Mouse (Mus musculus) kidney, embryonic 14.5 days (tissue): ENCODE data around the gene Adgrg5. TPM values are rescaled to one million over a fixed set of nuclear protein-coding genes. Genes with fewer than 3 reads are reported as not detected.

Source experiments
- ATAC-seq: fragments of 200-750 bp; cut with Nextera tagmentation; 2 replicates; pipeline ENCODE4 v1.8.0; 2017; ENCODE audit warnings: moderate number of reproducible peaks, mild to moderate bottlenecking, moderate TSS enrichment, moderate library complexity; ENCODE audit not compliant: low FRiP score, low TSS enrichment
- H3K27ac ChIP-seq: fragments of 300-500 bp; sonication (generic); 2 replicates; pipeline ENCODE4 v1.5.1; 2014; ENCODE audit warnings: low read depth, mild to moderate bottlenecking, low read length, moderate library complexity, mixed read lengths
- H3K27me3 ChIP-seq: fragments of 300-500 bp; sonication (generic); 2 replicates; pipeline ENCODE4 v1.6.1; 2014; ENCODE audit warnings: mild to moderate bottlenecking, low read length; ENCODE audit not compliant: control insufficient read depth, insufficient read depth
- H3K36me3 ChIP-seq: fragments of 300-500 bp; sonication (generic); 2 replicates; pipeline ENCODE4 v1.6.1; 2014; ENCODE audit warnings: low read length, mixed read lengths; ENCODE audit not compliant: control insufficient read depth, insufficient read depth
- H3K4me1 ChIP-seq: fragments of 300-500 bp; sonication (generic); 2 replicates; pipeline ENCODE4 v1.6.1; 2014; ENCODE audit warnings: low read length, mixed read lengths; ENCODE audit not compliant: control insufficient read depth, insufficient read depth
- H3K4me2 ChIP-seq: fragments of 300-500 bp; sonication (generic); replicated peaks from 2 replicates; pipeline ENCODE4 v1.6.1; 2014; ENCODE audit warnings: low read depth, mild to moderate bottlenecking, low read length
- H3K4me3 ChIP-seq: fragments of 300-500 bp; sonication (generic); 2 replicates; pipeline ENCODE4 v1.5.1; 2014; ENCODE audit warnings: mild to moderate bottlenecking, low read length
- H3K9ac ChIP-seq: fragments of 300-500 bp; sonication (generic); 2 replicates; pipeline ENCODE4 v1.6.1; 2014; ENCODE audit warnings: low read depth, mild to moderate bottlenecking, low read length, moderate library complexity
- H3K9me3 ChIP-seq: fragments of 300-500 bp; sonication (generic); 2 replicates; pipeline ENCODE4 v1.6.1; 2016; ENCODE audit warnings: low read length; ENCODE audit not compliant: control insufficient read depth
- WGBS: fragments of 180-500 bp; shearing (Covaris S2); extraction: QIAGEN DNeasy Blood & Tissue Kit; methylation state at CpG from one replicate; pipeline ENCODE4 v1.1.7; 2014; 5-methylcytosine and 5-hydroxymethylcytosine counted together
- polyA plus RNA-seq: library from polyadenylated mRNA; unstranded; fragments of >200 nt; fragmentation: Nextera tagmentation; extraction: Ambion mirVana; gene quantifications from 2 replicates; pipeline ENCODE4 v1.2.1, GENCODE M21; 2014

Adgrg5 gene
- polyA plus RNA-seq, 1 experiment from 2014 or later, result not detected

DNA sequence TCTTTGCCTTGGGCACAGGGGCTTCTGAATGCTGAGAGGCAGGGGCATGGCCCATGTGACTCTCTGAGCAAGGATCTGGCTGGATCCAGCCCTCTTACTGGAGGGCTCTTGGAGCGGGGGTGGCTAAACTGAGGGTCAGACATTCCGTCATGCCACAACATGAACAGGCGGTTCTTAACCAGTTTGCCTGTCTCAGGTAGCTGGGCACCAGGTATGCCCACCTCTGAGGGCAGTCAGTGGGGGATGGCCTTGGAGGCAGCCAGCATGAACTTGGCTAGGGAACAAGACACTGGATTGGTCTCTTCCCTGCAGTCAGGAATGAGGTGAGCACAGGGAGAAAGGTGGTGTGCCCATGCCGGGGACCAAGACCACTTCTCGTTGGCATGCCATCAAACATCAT is 56.7 kb downstream of the Adgrg5 start:
- ATAC-seq, result 0 out of 2 replicates have a peak, but pooled peaks have one; percentile 10
- Histone ChIP-seq H3K4me2 (no peak overlapping the region), H3K4me3 (no peak overlapping the region), H3K27ac (peak overlapping the region; percentile 66; the same call in 1 of the 2 replicates), H3K36me3 (no peaks in the 10 kb centered on the region), H3K27me3 (0 out of 2 replicates have a peak, but pooled peaks cover 3% of the 10 kb centered on the region), H3K4me1 (peaks cover 25% of the 10 kb centered on the region), H3K9ac (no peak overlapping the region), H3K9me3 (no peaks in the 10 kb centered on the region)
- 71% methylated on average over 5 of the region's 5 CpGs for WGBS

DNA sequence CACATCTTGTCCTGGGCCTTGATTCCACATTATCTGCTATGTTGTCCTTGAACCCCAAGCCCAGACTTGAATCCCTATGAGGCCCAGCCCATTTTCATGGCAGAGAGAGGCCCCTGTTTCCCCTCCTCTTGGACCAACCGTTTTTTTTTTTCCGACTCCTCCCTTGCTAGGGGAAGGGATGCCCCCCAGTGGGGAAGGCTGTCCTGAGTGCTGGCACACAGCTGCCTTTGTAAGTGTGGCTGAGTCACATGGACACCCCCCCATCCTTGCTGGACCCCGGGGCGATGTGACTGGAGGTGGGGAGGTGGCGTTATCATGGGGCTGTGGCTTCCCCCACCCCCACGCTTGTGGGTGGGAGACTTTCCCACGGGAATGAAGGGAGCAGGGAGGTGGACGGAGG is 57.5 kb downstream of the Adgrg5 start:
- Histone ChIP-seq H3K9ac (no peak overlapping the region), H3K9me3 (no peaks in the 10 kb centered on the region), H3K36me3 (no peaks in the 10 kb centered on the region), H3K27me3 (0 out of 2 replicates have a peak, but pooled peaks cover 3% of the 10 kb centered on the region), H3K27ac (peak overlapping the region; percentile 66; the same call in 1 of the 2 replicates), H3K4me3 (no peak overlapping the region), H3K4me1 (peaks cover 26% of the 10 kb centered on the region), H3K4me2 (no peak overlapping the region)
- ATAC-seq, result no peak
- 54% methylated on average over 8 of the region's 8 CpGs for WGBS

- Histone ChIP-seq H3K36me3 (no peaks in the 10 kb centered on the region), H3K4me3 (no peak overlapping the region), H3K27ac (no peak overlapping the region), H3K4me1 (peaks cover 26% of the 10 kb centered on the region), H3K9me3 (no peaks in the 10 kb centered on the region), H3K4me2 (no peak overlapping the region), H3K27me3 (0 out of 2 replicates have a peak, but pooled peaks cover 3% of the 10 kb centered on the region), H3K9ac (no peak overlapping the region)
- ATAC-seq, result no peak
- WGBS, result 71% methylated on average over 7 of the region's 7 CpGs
These were observed 58.4 kb downstream of the Adgrg5 start for GRCm38 (mm10) chr8:94981848-94982247.

- Histone ChIP-seq H3K27me3 (0 out of 2 replicates have a peak, but pooled peaks cover 3% of the 10 kb centered on the region), H3K9me3 (no peaks in the 10 kb centered on the region), H3K27ac (peak overlapping the region; percentile 5; the same call in 1 of the 2 replicates), H3K4me1 (peaks cover 22% of the 10 kb centered on the region), H3K9ac (no peak overlapping the region), H3K4me2 (no peak overlapping the region; the same call in 1 of the 2 replicates), H3K4me3 (no peak overlapping the region), H3K36me3 (no peaks in the 10 kb centered on the region)
- WGBS, result 19% methylated on average over 5 of the region's 5 CpGs
- no peak for ATAC-seq
These were observed 59.7 kb downstream of the Adgrg5 start for GRCm38 (mm10) chr8:94983146-94983545.

DNA sequence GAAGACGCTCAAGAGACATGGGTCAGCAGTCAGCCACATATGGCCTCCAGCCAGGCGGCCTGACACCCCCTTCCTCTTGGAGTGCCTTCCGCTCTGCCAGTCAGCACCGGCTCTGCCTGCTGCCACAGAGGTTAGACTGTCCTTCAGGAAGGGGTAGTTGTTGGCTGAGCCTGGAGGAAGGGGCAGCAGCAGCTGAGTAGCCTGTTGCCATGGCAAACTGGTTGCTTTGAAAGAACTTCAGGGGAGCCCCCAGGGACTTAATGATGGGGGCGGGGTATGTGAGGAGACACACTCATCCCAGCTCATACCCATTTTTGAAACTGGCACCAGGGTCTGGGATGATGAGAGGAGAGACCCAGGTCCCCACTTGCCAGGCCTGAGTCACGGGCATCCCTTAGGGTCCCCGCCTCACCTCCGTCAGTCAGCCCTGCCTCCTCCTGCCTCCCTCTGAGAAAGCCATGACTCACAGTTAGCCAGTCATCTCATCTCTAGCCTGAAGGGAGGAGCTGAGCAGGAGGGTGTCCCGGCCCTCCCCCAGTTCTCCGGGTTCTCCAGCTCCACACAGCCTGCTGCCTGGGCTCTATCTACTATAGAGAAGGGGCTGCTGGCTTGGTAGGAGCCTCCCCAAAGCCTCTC is 60.5 kb downstream of the Adgrg5 start:
- Histone ChIP-seq H3K27ac (peak overlapping the region; percentile 5; the same call in 1 of the 2 replicates), H3K36me3 (no peaks in the 10 kb centered on the region), H3K4me3 (no peak overlapping the region), H3K9ac (peak overlapping the region; percentile 38; the same call in 1 of the 2 replicates), H3K9me3 (no peaks in the 10 kb centered on the region), H3K4me2 (no peak overlapping the region; the same call in 1 of the 2 replicates), H3K27me3 (no peaks in the 10 kb centered on the region), H3K4me1 (peaks cover 27% of the 10 kb centered on the region)
- ATAC-seq, result peak; percentile 66
- WGBS, result 18% methylated on average over 10 of the region's 10 CpGs

GRCm38 (mm10) chr8:94985023-94985422 is 61.5 kb downstream of the Adgrg5 start:
- no peak for ATAC-seq
- H3K9ac ChIP-seq, result no peak overlapping the region
- H3K4me2 ChIP-seq, result no peak overlapping the region
- no peaks in the 10 kb centered on the region for H3K27me3 ChIP-seq
- no peak overlapping the region for H3K27ac ChIP-seq
- H3K4me3 ChIP-seq, result no peak overlapping the region
- H3K4me1 ChIP-seq, result peaks cover 27% of the 10 kb centered on the region
- H3K36me3 ChIP-seq, result no peaks in the 10 kb centered on the region
- 77% methylated on average over 6 of the region's 6 CpGs for WGBS
- no peaks in the 10 kb centered on the region for H3K9me3 ChIP-seq

- 43% methylated on average over 5 of the region's 5 CpGs for WGBS
- H3K4me3 ChIP-seq, result no peak overlapping the region
- H3K9ac ChIP-seq, result no peak overlapping the region
- H3K4me1 ChIP-seq, result peaks cover 31% of the 10 kb centered on the region
- no peak overlapping the region for H3K27ac ChIP-seq
- H3K4me2 ChIP-seq, result no peak overlapping the region
- ATAC-seq, result no peak
- no peaks in the 10 kb centered on the region for H3K36me3 ChIP-seq
- no peaks in the 10 kb centered on the region for H3K27me3 ChIP-seq
- H3K9me3 ChIP-seq, result no peaks in the 10 kb centered on the region
These were observed 63.2 kb downstream of the Adgrg5 start for GRCm38 (mm10) chr8:94986676-94987075.

GRCm38 (mm10) chr8:94987553-94987952 is 64.1 kb downstream of the Adgrg5 start:
- no peaks in the 10 kb centered on the region for H3K27me3 ChIP-seq
- H3K9me3 ChIP-seq, result no peaks in the 10 kb centered on the region
- H3K4me2 ChIP-seq, result no peak overlapping the region
- H3K9ac ChIP-seq, result no peak overlapping the region
- no peak overlapping the region for H3K27ac ChIP-seq
- no peak overlapping the region for H3K4me3 ChIP-seq
- 80% methylated on average over 7 of the region's 7 CpGs for WGBS
- peaks cover 40% of the 10 kb centered on the region for H3K4me1 ChIP-seq
- ATAC-seq, result no peak
- no peaks in the 10 kb centered on the region for H3K36me3 ChIP-seq

DNA sequence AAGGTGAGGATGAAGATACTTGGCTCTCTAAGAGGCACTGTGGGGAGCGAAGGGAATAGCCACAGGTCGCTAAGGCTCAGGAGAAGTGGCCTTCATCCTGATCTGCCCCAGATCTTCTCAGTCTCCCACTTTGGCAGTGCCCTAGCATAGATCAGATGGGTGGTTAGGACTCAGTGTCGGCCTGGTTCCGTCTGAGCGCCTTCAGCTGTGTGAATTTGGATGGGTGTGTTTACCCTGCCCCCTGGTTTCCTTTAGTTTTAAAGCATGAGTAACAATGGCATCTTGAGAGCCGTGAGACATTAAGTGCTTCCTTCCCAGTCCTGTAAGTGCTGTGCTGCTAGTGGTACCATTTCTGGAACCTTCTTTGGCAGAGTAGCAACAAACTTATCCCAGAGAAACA is 65.1 kb downstream of the Adgrg5 start:
- ATAC-seq, result no peak
- no peak overlapping the region for H3K27ac ChIP-seq
- no peaks in the 10 kb centered on the region for H3K9me3 ChIP-seq
- no peak overlapping the region for H3K9ac ChIP-seq
- H3K27me3 ChIP-seq, result no peaks in the 10 kb centered on the region
- no peaks in the 10 kb centered on the region for H3K36me3 ChIP-seq
- whole genome bisulfite sequencing, result 69% methylated on average over 6 of the region's 6 CpGs
- no peak overlapping the region for H3K4me2 ChIP-seq
- no peak overlapping the region for H3K4me3 ChIP-seq
- H3K4me1 ChIP-seq, result peaks cover 33% of the 10 kb centered on the region
